In genomic region chr1:71370266-71370665, GRCm38 (mm10) we compare ENCODE assay signal across 18 mouse cellular contexts. TPM values are rescaled to one million over a fixed set of nuclear protein-coding genes. Genes with fewer than 3 reads are reported as not detected.
"Had no signal": no experiment of that assay in that cellular context is flagged by ENCODE, and none has a peak within 500 bp of the region (broad histone marks: within the 10 kb centered on the region; RNA-seq: fewer than 3 reads in every experiment).

No protein-coding gene starts in this region.

- DNase-seq: retina, postnatal 1 day; right cerebral cortex, adult 18-20 months; right cerebral cortex, postnatal 14 days; right cerebral cortex, postnatal 25 days; right cerebral cortex, postnatal 4 days; spleen, adult 18-20 months; thymus, adult 18-20 months; thymus, adult 2 months; thymus, postnatal 14 days; thymus, postnatal 25 days; thymus, postnatal 36 days; thymus, postnatal 4 days had no signal

RNA-seq across cellular contexts. Expression of gene Abca12, which starts 44.4 kb away (rescaled TPM):
- total RNA-seq: neutrophil, adult 5-6 weeks had no signal
- polyA plus RNA-seq: small intestine, adult 2 months; spleen, adult 2 months; stomach, embryonic 14.5 days; thymus, postnatal 0 days; urinary bladder, adult 2 months had no signal
